Comparison of ENCODE assay signal across 8 mouse cellular contexts in genomic region chr16:50069033-50069432, GRCm38 (mm10).
DNase-seq lines count a peak whose midpoint lies in the region; ATAC-seq and TF ChIP-seq lines count a peak whose summit lies in the region.

No protein-coding gene starts in this region.

- no peak overlapping the region for H3K9ac ChIP-seq in forebrain, embryonic 11.5 days (ENCODE audit: low read length)
- H3K9ac ChIP-seq in kidney, embryonic 16.5 days (replicated peaks; ENCODE audit: low read length), result no peak overlapping the region

- no peaks in the 10 kb centered on the region for H3K9me3 ChIP-seq in forebrain, embryonic 11.5 days (ENCODE audit: control insufficient read depth, low read length)
- H3K9me3 ChIP-seq in forebrain, embryonic 10.5 days, result peaks cover 3% of the 10 kb centered on the region; the same call in 1 of the 2 replicates
- no peaks in the 10 kb centered on the region for H3K9me3 ChIP-seq in kidney, embryonic 16.5 days (ENCODE audit: low read length)

- H3K4me1 ChIP-seq in forebrain, embryonic 11.5 days (replicated peaks; ENCODE audit: control insufficient read depth, insufficient read depth, low read length), result no peaks in the 10 kb centered on the region; the same call in 1 of the 2 replicates
- peaks cover 9% of the 10 kb centered on the region for H3K4me1 ChIP-seq in forebrain, embryonic 10.5 days
- H3K4me1 ChIP-seq in kidney, embryonic 16.5 days (ENCODE audit: insufficient read depth, low read length), result 0 out of 2 replicates have a peak, but pooled peaks cover 2% of the 10 kb centered on the region

- H3K4me2 ChIP-seq in forebrain, embryonic 11.5 days (ENCODE audit: low read depth, low read length, severe bottlenecking), result no peak overlapping the region
- no peak overlapping the region for H3K4me2 ChIP-seq in kidney, embryonic 16.5 days (replicated peaks; ENCODE audit: low read depth, low read length)

- no peaks in the 10 kb centered on the region for H3K36me3 ChIP-seq in forebrain, embryonic 11.5 days (ENCODE audit: control insufficient read depth, insufficient read depth, low read length)
- H3K36me3 ChIP-seq in forebrain, embryonic 10.5 days (replicated peaks), result no peaks in the 10 kb centered on the region
- no peaks in the 10 kb centered on the region for H3K36me3 ChIP-seq in kidney, embryonic 16.5 days (ENCODE audit: insufficient read depth, low read length)

- no peak for TF ChIP-seq CTCF in left cerebral cortex, adult 2 months (IDR thresholded peaks at IDR 0.05)

- H3K27me3 ChIP-seq in forebrain, embryonic 11.5 days (ENCODE audit: control insufficient read depth, insufficient read depth, low read length), result no peaks in the 10 kb centered on the region
- no peaks in the 10 kb centered on the region for H3K27me3 ChIP-seq in forebrain, embryonic 10.5 days (ENCODE audit: poor library complexity, severe bottlenecking)
- no peaks in the 10 kb centered on the region for H3K27me3 ChIP-seq in kidney, embryonic 16.5 days (ENCODE audit: insufficient read depth, low read length)

- H3K4me3 ChIP-seq in forebrain, embryonic 11.5 days (ENCODE audit: low read depth, low read length), result no peak overlapping the region
- no peak overlapping the region for H3K4me3 ChIP-seq in forebrain, embryonic 10.5 days
- H3K4me3 ChIP-seq in kidney, embryonic 16.5 days (ENCODE audit: low read length), result no peak overlapping the region
- no peak overlapping the region for H3K4me3 ChIP-seq in left cerebral cortex, adult 2 months

- H3K27ac ChIP-seq in forebrain, embryonic 11.5 days (ENCODE audit: low read depth, low read length), result no peak overlapping the region
- no peak overlapping the region for H3K27ac ChIP-seq in forebrain, embryonic 10.5 days
- no peak overlapping the region for H3K27ac ChIP-seq in kidney, embryonic 16.5 days (ENCODE audit: low read length)
- H3K27ac ChIP-seq in left cerebral cortex, adult 2 months, result no peak overlapping the region

- ATAC-seq in forebrain, embryonic 11.5 days (replicated peaks; ENCODE audit: low FRiP score), result no peak
- ATAC-seq in kidney, embryonic 16.5 days (ENCODE audit: low FRiP score, low TSS enrichment), result peak; percentile 79; the same call in 1 of the 2 replicates
- ATAC-seq in cerebellum, adult (ENCODE audit: insufficient number of reproducible peaks, low FRiP score, low TSS enrichment), result no peak

- DNase-seq in forebrain, embryonic 11.5 days (ENCODE audit: low spot score), result peak; percentile 53
- DNase-seq in forebrain, embryonic 10.5 days (ENCODE audit: extremely low spot score, low spot score), result no peak
- DNase-seq in R1 (ENCODE audit: low read depth, low spot score), result peak; percentile 58
- DNase-seq in lung, postnatal 4 days, result peak; percentile 43 to 53
- DNase-seq in frontal cortex, postnatal 14 days (ENCODE audit: low spot score in 2 of 2), result no peak
- no peak for DNase-seq in left cerebral cortex, adult 2 months (ENCODE audit: extremely low spot score in 1 of 2, low spot score in 2 of 2)

- intact Hi-C loops in left cerebral cortex, adult 2 months (cut with DNase I), result no loop called here

- 83% methylated on average over 4 of the region's 4 CpGs for WGBS in forebrain, embryonic 11.5 days
- WGBS in forebrain, embryonic 10.5 days, result 84% methylated on average over 4 of the region's 4 CpGs
- 69% methylated on average over 4 of the region's 4 CpGs for WGBS in kidney, embryonic 16.5 days

Comparison
In these comparisons a context has a peak if more than half of its experiments do, and no peak if none do; other contexts are left out.
1. DNase-seq: peak in forebrain, embryonic 11.5 days (single experiment), R1 (single experiment) and lung, postnatal 4 days (2 of 2); none in forebrain, embryonic 10.5 days (single experiment), frontal cortex, postnatal 14 days (0 of 2) and left cerebral cortex, adult 2 months (0 of 2).